Mouse (Mus musculus) E14TG2a.4 (cell line): ENCODE measurements around the gene Wdcp.

Experiments used
- H3K27me3 ChIP-seq: 2 replicates; pipeline ENCODE4 v1.6.1; 2014; ENCODE audit warnings: low read length, control low read depth; ENCODE audit not compliant: insufficient read depth
- H3K36me3 ChIP-seq: 2 replicates; pipeline ENCODE4 v1.6.1; 2014; ENCODE audit warnings: low read length, control low read depth; ENCODE audit not compliant: insufficient read depth
- H3K4me1 ChIP-seq: replicated peaks from 2 replicates; pipeline ENCODE4 v1.6.1; 2014; ENCODE audit warnings: low read depth, low read length, control low read depth
- H3K4me3 ChIP-seq: replicated peaks from 2 replicates; pipeline ENCODE4 v1.5.1; 2014; ENCODE audit warnings: mild to moderate bottlenecking, low read length
- H3K9me3 ChIP-seq: 2 replicates; pipeline ENCODE4 v1.6.1; 2014; ENCODE audit warnings: low read length, control low read depth
- CTCF ChIP-seq: conservative IDR thresholded peaks from 2 replicates; pipeline ENCODE4 v1.5.1; 2014; ENCODE audit warnings: low read length
- NANOG ChIP-seq: IDR thresholded peaks from 2 replicates; pipeline ENCODE4 v1.6.1; 2014; ENCODE audit warnings: borderline replicate concordance, low read length, mixed read lengths
- POU5F1 ChIP-seq: IDR thresholded peaks from 2 replicates; pipeline ENCODE4 v1.6.1; 2014; ENCODE audit warnings: low read length, borderline replicate concordance

Wdcp gene

DNA sequence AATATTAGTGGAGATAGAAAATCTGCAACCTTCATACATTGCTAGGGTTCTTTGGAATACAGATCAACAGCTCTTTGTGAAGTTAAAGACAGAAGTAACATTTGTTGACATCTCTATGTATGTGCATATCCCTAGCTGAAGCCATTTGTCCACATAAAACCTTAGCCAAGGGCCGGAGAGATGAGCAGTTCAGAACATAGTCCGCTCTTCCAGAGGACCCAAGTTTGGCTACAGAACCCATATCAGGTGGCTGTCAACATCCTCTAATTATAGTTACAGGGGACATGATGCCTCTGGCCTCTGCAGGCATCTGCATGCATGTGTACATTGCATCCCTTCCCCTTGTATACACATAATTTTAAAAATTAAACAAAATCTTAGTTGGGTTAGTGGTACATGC lies 46.1 kb downstream of the Wdcp start:
- Histone ChIP-seq H3K4me3 (no peak overlapping the region), H3K36me3 (peaks cover 97% of the 10 kb centered on the region), H3K9me3 (no peaks in the 10 kb centered on the region), H3K4me1 (peaks cover 42% of the 10 kb centered on the region), H3K27me3 (no peaks in the 10 kb centered on the region)
- TF ChIP-seq POU5F1 (no peak), NANOG (no peak), CTCF (no peak)

DNA sequence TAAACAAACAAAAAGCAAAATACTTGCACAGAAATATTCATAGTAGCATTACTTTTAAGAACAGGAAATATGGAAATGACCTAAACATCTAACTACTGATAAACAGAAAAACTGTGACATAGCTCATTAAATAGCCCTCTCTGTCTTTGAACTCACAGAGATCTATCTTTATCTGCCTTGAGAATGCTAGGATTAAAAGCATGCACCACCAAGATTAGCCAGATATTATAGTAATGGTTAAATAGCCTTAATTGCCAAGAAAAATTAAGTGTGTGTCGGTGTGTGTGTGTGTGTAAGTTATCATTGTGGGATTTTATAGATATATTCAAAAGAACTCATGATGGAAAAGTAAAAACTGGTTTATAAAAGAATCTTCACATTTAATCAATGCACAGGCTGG lies 46.8 kb downstream of the Wdcp start:
- no peaks in the 10 kb centered on the region for H3K27me3 ChIP-seq
- H3K9me3 ChIP-seq = no peaks in the 10 kb centered on the region
- no peak for TF ChIP-seq CTCF
- TF ChIP-seq POU5F1 = no peak
- TF ChIP-seq NANOG = no peak
- H3K4me3 ChIP-seq = no peak overlapping the region
- peaks cover 96% of the 10 kb centered on the region for H3K36me3 ChIP-seq
- peaks cover 47% of the 10 kb centered on the region for H3K4me1 ChIP-seq

DNA sequence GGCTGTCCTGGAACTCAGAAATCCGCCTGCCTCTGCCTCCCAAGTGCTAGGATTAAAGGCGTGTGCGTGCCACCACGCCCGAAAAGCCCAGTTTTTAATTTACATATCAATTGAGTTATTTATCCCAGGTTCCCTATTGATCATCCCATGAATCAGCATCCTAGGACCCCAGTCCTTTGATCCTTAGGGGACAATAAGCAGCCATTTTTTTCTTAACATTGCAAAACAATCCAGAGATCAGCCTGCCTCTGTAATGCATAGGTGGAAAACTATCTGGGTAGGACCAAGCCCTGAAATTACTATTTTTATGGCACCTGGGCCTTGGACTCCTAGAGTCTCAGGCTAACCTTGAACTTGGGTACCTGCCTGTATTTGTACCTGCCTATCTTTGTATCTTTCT lies 54.9 kb downstream of the Wdcp start:
- Histone ChIP-seq H3K9me3 (no peaks in the 10 kb centered on the region), H3K36me3 (peaks cover 53% of the 10 kb centered on the region), H3K4me1 (peaks cover 78% of the 10 kb centered on the region), H3K27me3 (no peaks in the 10 kb centered on the region), H3K4me3 (0 out of 2 replicates have a peak overlapping the region, but pooled peaks have one; percentile 3)
- TF ChIP-seq NANOG = peak; percentile 96
- TF ChIP-seq POU5F1 = peak; percentile 95
- TF ChIP-seq CTCF = no peak

DNA sequence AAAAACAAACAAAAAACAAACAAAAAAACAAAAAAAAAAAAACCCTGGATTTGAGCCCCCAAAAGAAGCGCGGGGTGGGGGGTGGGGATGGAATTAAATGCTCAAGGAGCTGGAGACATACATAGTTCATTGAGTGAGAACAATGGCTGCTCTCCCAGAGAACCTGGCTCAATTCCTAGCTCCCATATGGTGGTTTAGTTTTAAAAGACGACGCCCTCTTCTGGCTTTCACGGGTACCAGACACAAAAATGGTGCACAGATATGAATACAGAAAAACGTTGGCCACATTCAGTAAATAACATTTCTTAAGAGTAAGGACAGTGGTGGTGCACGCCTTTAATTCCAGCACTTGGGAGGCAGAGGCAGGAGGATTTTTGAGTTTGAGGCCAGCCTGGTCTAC lies 62.8 kb downstream of the Wdcp start:
- TF ChIP-seq POU5F1 (no peak), CTCF (peak; percentile 26)

DNA sequence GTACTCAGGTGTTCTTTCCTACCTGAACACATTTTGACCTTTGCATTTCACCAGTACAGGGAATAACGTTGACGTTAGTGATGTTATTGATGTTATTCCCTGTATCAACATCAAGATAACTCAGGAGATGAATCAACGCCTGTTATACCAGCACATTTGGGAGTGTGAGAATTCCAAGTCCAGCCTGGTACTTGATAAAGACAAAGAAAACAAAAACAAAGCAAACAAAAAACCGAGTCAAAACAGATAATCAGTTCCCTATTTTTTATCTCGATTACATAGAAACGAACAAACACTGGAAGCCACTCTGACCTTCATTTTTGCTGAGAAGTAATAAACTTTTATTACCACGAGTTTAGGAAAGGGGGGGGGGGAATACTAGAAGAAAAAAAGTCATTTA lies 63.4 kb downstream of the Wdcp start:
- peak overlapping the region; percentile 93 for H3K4me3 ChIP-seq
- H3K36me3 ChIP-seq = peaks cover 40% of the 10 kb centered on the region
- no peaks in the 10 kb centered on the region for H3K9me3 ChIP-seq
- no peaks in the 10 kb centered on the region for H3K27me3 ChIP-seq
- peaks cover 69% of the 10 kb centered on the region for H3K4me1 ChIP-seq
- TF ChIP-seq POU5F1 (no peak), CTCF (no peak), NANOG (no peak)

More for the DNA sequence above, 62.8 kb downstream of the Wdcp start:
- no peaks in the 10 kb centered on the region for H3K27me3 ChIP-seq
- H3K4me1 ChIP-seq = peaks cover 70% of the 10 kb centered on the region
- peaks cover 45% of the 10 kb centered on the region for H3K36me3 ChIP-seq
- peak overlapping the region; percentile 93 for H3K4me3 ChIP-seq
- no peaks in the 10 kb centered on the region for H3K9me3 ChIP-seq

DNA sequence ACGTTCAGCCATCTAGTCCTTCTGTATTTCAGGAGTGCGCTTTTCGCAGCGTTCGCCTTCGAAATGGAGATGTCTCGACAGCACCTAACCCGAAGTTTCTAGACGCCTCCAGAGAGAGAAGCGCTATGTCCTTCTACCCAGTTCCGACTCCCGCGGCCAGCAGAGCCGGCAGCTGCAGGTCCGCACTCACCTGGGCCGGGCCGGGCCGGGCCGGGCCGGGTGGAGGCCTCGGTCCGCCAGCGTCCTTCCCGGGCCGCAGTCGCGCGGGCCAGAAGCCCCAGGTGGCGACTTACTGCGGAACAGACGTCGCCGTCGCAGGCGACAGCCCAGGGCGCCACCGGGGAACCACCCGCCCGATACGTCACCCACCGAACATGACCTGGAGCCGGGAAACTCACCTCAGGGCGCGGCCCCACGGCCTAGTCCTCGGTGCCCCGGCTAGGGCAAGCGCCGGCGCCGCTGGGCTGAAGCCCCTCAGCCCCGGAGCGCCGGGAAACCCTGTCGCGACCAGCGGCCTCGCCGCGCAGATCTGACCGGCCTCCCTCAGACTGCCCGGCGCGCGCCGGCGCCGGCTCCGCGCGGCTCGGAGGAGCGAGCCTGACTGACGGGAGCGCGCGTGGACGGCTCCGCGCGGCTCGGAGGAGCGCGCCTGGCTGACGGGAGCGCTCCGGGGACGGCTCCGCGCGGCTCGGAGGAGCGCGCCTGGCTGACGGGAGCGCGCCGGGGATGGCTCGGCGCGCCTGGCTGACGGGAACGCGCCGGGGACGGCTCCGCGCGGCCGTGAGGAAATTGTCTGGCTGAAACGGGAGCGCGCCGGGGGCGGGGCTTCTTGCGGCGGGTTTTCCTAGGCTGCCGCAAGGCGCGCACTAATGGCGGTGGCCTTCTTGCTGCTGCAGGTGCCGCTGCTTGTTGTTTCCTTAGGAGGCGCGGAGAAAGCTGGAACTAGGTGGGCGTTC lies 64.1 kb downstream of the Wdcp start, which contains the start of gene Ubxn2a:
TSS of gene Ubxn2a (minus strand) at position 755 of the 956 bp plus-strand sequence.
- TF ChIP-seq POU5F1 = no peak

DNA sequence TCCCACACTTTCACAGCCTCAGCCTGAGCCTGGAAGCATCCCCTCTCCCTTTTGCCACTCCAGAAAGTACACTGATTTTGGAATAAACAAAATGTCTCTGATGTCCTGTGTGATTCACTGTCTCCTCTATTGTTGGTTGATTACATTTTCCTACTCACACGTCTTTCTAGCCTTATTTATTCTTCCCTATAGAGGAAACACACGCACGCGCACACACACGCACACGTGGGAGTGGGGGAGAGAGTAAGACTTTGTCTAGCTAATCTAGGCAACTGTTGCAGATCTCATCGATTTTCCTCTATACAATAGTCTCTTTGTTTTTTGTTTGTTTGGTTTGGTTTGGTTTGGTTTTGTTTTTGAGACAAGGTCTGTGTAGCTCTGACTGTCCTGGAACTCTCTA lies 65.3 kb downstream of the Wdcp start:
- Histone ChIP-seq H3K9me3 (no peaks in the 10 kb centered on the region), H3K27me3 (no peaks in the 10 kb centered on the region), H3K4me1 (peaks cover 69% of the 10 kb centered on the region), H3K36me3 (peaks cover 22% of the 10 kb centered on the region), H3K4me3 (peak overlapping the region; percentile 93)
- TF ChIP-seq NANOG (no peak), POU5F1 (no peak), CTCF (no peak)

More for the DNA sequence above, 64.1 kb downstream of the Wdcp start, which contains the start of gene Ubxn2a:
- Histone ChIP-seq H3K9me3 (no peaks in the 10 kb centered on the region), H3K4me1 (peaks cover 69% of the 10 kb centered on the region), H3K4me3 (peak within 1 kb of the TSS; percentile 93), H3K36me3 (peaks cover 34% of the 10 kb centered on the region), H3K27me3 (no peaks in the 10 kb centered on the region)
